Mouse (Mus musculus) liver, adult 2 months (tissue): ENCODE data around the gene Mpp6.

Experiments
- CTCF ChIP-seq: fragments of 200-500 bp; IDR thresholded peaks from 2 replicates; pipeline ENCODE4 v1.5.1; 2011; ENCODE audit warnings: low read depth, low read length, control low read depth
- POLR2A ChIP-seq: fragments of 200-500 bp; IDR thresholded peaks from 2 replicates; pipeline ENCODE4 v1.6.1; 2011; ENCODE audit warnings: low read length, control low read depth; ENCODE audit not compliant: insufficient read depth; ENCODE audit errors: extremely low read depth

GRCm38 (mm10) chr6:50220863-50221262, 110.8 kb downstream of the Mpp6 start:
- TF ChIP-seq POLR2A (no peak), CTCF (peak; percentile 93)
